Mouse (Mus musculus): Measurements from ENCODE around the gene Myo7a. TPM values are rescaled to one million over a fixed set of nuclear protein-coding genes. Genes with fewer than 3 reads are reported as not detected.

Gene Myo7a
- polyA plus RNA-seq, 1 experiment from 2014 or later: 8.8 TPM

GRCm38 (mm10) chr7:98153892-98154291 is 34.6 kb upstream of the Myo7a start:
- Histone ChIP-seq H3K4me1 (replicated peaks) (peaks cover 42% of the 10 kb centered on the region), H3K36me3 (replicated peaks) (peaks cover 48% of the 10 kb centered on the region), H3K9ac (no peak overlapping the region), H3K9me3 (replicated peaks) (no peaks in the 10 kb centered on the region), H3K27me3 (no peaks in the 10 kb centered on the region), H3K27ac (replicated peaks) (no peak overlapping the region), H3K4me2 (no peak overlapping the region), H3K4me3 (replicated peaks) (no peak overlapping the region)
- WGBS (ENCODE audit: insufficient replicate concordance): 73% methylated on average over 5 of the region's 5 CpGs
- no peak for ATAC-seq (ENCODE audit: insufficient read depth)

DNA sequence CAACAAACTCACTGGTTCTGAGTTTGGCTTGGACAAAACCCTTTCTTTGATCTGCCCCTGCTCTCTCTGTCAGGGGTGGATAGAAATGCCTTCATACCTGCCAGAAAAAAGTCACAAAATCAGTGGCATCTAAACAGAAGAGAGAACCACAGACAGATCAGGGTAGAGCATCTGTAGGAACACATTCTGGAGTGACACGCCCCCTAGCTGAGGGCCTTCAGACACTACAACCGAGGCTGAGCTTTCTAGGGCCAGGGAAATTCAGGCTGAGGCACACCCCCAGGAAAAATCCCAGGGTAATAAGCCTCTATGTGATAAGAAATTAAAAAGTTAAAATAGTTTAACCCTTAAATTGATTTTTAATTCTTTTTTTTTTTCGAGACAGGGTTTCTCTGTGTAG is 34.0 kb upstream of the Myo7a start:
- no peak overlapping the region for H3K27ac ChIP-seq (replicated peaks)
- H3K4me2 ChIP-seq: no peak overlapping the region
- ATAC-seq (ENCODE audit: insufficient read depth): no peak
- H3K9ac ChIP-seq: no peak overlapping the region
- H3K36me3 ChIP-seq (replicated peaks): peaks cover 50% of the 10 kb centered on the region
- H3K27me3 ChIP-seq: no peaks in the 10 kb centered on the region
- WGBS (ENCODE audit: insufficient replicate concordance): 41% methylated on average over 3 of the region's 3 CpGs
- H3K4me3 ChIP-seq (replicated peaks): no peak overlapping the region
- peaks cover 37% of the 10 kb centered on the region for H3K4me1 ChIP-seq (replicated peaks)
- H3K9me3 ChIP-seq (replicated peaks): no peaks in the 10 kb centered on the region

DNA sequence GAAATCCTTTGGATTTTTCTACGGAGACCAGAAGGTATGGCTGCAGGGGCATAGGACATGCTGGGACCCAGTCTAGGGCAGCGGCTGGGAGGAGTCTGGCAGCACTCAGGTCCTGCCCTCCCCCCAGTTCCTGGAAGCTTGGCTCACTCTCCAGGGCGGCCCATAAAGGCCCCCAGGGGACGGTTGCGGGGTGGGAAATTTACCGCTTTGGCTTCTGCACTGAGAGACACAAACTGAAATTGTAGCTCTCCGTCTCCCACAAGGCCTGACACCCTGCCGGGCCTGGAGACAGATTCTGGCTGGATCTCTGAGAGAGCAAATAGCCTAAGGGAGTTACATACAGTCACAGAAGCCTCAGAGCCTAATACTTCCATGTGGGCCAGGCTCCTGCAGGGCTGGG is 33.1 kb upstream of the Myo7a start:
- H3K9me3 ChIP-seq (replicated peaks): no peaks in the 10 kb centered on the region
- WGBS (ENCODE audit: insufficient replicate concordance): 74% methylated on average over 8 of the region's 8 CpGs
- H3K27me3 ChIP-seq: no peaks in the 10 kb centered on the region
- H3K4me2 ChIP-seq: no peak overlapping the region
- peaks cover 33% of the 10 kb centered on the region for H3K4me1 ChIP-seq (replicated peaks)
- H3K36me3 ChIP-seq (replicated peaks): peaks cover 48% of the 10 kb centered on the region
- H3K27ac ChIP-seq (replicated peaks): no peak overlapping the region
- H3K9ac ChIP-seq: no peak overlapping the region
- ATAC-seq (ENCODE audit: insufficient read depth): no peak
- H3K4me3 ChIP-seq (replicated peaks): no peak overlapping the region

DNA sequence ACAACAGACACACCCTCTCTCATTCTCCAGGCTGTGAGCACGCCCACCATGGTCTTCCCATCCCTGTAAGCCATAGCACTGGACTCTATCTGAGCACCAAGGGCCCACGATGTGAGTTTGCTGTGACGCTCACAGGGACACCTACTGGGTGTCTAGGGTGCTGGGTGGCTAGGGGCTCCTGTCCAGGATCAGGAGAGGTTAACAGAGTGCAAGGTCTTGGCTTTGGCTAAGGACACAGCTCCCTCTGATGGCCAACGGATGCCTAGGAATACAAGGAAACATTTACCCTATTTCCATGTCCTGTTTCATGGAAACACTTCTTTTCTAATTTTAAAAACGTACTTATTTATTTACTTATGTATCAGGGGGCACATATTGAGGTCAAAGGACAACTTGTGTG is 31.2 kb upstream of the Myo7a start:
- Histone ChIP-seq H3K27ac (replicated peaks) (no peak overlapping the region), H3K4me1 (replicated peaks) (peaks cover 17% of the 10 kb centered on the region), H3K9me3 (replicated peaks) (no peaks in the 10 kb centered on the region), H3K9ac (no peak overlapping the region), H3K27me3 (no peaks in the 10 kb centered on the region), H3K4me3 (replicated peaks) (no peak overlapping the region), H3K4me2 (no peak overlapping the region), H3K36me3 (replicated peaks) (peaks cover 58% of the 10 kb centered on the region)
- ATAC-seq (ENCODE audit: insufficient read depth): no peak
- WGBS (ENCODE audit: insufficient replicate concordance): 57% methylated on average over 5 of the region's 5 CpGs

DNA sequence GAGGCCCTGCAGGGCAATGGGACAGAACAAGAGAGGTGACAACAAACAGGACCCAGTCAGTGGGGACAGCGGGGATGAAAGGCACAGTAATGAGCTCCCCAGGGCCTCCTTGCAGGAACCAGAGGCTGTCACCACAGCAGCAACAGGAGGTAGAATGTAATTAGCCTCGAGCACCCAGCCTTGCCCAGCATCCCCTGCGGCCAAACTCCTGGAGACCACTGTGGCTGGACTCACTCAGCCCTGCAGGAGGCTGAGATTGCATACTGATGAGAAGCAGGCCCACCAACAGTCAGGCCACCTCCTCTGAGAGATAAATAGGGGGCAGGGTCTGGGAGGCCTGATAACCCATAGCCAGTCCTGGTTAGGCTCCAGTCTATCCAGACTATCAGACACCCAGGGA is 30.5 kb upstream of the Myo7a start:
- H3K9ac ChIP-seq: no peak overlapping the region
- H3K4me1 ChIP-seq (replicated peaks): peaks cover 15% of the 10 kb centered on the region
- H3K4me3 ChIP-seq (replicated peaks): no peak overlapping the region
- no peak overlapping the region for H3K4me2 ChIP-seq
- H3K9me3 ChIP-seq (replicated peaks): no peaks in the 10 kb centered on the region
- no peaks in the 10 kb centered on the region for H3K27me3 ChIP-seq
- no peak; the same call in 1 of the 2 replicates for ATAC-seq (ENCODE audit: insufficient read depth)
- no peak overlapping the region for H3K27ac ChIP-seq (replicated peaks)
- H3K36me3 ChIP-seq (replicated peaks): peaks cover 56% of the 10 kb centered on the region
- WGBS (ENCODE audit: insufficient replicate concordance): 53% methylated on average over 3 of the region's 3 CpGs

DNA sequence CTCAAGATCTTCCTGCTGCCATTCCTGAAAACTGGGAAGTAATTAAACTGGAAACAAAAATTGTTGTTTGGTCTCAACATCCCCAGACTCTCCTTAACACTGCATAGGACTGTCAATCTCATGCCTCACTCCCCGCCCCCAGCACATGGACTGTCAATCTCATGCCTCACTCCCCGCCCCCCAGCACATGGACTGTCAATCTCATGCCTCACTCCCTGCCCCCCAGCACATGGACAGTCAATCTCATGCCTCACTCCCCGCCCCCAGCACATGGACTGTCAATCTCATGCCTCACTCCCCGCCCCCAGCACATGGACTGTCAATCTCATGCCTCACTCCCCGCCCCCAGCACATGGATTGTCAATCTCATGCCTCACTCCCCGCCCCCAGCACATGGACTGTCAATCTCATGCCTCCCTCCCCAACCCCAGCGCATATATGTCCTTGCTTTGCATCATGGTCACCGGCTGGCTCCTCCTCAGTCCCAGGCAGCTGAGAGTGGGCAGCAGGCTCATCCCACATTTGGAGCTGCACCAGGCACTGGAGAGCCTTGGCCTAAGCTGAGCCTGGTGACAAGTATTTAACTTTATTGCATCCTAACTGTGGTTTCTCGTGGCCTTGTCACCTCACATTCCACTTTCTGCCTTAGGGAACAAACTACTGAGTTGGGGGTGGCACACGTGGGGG is 29.5 kb upstream of the Myo7a start:
- 75% methylated on average over 10 of the region's 10 CpGs for WGBS (ENCODE audit: insufficient replicate concordance)
- H3K27me3 ChIP-seq: no peaks in the 10 kb centered on the region

DNA sequence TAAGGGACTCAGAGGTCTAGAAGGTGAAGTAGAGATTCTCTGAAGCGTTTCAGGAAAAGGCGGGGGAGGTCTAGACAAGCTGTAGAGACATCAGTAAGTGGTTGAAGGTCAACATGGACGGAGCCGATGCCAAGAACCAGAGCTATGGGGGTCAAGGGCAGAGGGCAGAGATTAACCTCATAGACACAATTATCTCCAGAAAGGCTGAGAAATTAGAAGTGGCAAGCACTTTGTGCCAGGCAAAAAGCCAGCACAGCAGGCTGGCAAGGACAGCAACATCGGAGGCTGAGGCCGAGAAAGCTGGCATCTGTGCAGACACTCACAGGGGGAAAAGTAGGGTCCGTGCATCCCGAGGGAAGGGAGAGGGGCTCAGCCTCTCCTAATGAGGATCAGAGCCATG is 28.4 kb upstream of the Myo7a start:
- Histone ChIP-seq H3K4me3 (replicated peaks) (no peak overlapping the region), H3K27me3 (no peaks in the 10 kb centered on the region), H3K4me1 (replicated peaks) (peaks cover 18% of the 10 kb centered on the region), H3K27ac (replicated peaks) (no peak overlapping the region), H3K36me3 (replicated peaks) (peaks cover 48% of the 10 kb centered on the region), H3K9me3 (replicated peaks) (no peaks in the 10 kb centered on the region), H3K4me2 (no peak overlapping the region), H3K9ac (no peak overlapping the region)
- 83% methylated on average over 8 of the region's 8 CpGs for WGBS (ENCODE audit: insufficient replicate concordance)
- ATAC-seq (ENCODE audit: insufficient read depth): no peak

More for the DNA sequence above, 29.5 kb upstream of the Myo7a start:
- H3K36me3 ChIP-seq (replicated peaks): peaks cover 54% of the 10 kb centered on the region
- no peak overlapping the region for H3K9ac ChIP-seq
- H3K9me3 ChIP-seq (replicated peaks): no peaks in the 10 kb centered on the region
- ATAC-seq (ENCODE audit: insufficient read depth): no peak
- H3K4me3 ChIP-seq (replicated peaks): no peak overlapping the region
- H3K4me2 ChIP-seq: no peak overlapping the region
- no peak overlapping the region for H3K27ac ChIP-seq (replicated peaks)
- peaks cover 15% of the 10 kb centered on the region for H3K4me1 ChIP-seq (replicated peaks)

DNA sequence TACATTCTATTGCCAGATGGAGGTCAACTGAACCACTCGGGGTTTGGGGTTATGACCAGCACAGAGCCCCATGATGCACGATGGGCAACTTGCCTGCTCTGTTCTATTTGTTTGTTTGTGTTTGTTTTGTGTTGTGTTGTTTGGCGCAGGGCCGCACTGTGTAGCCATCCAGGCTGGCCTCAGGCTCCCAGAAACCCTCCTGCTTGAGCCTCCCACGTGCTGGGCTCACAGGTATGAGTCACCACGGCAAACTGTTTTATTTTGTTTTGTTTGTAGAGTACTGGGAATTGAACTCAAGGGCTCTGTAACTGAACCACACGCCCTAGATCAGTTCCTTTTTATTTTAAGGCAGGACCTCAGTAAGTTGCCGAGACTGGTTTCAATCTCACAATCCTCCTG is 27.1 kb upstream of the Myo7a start:
- no peak overlapping the region for H3K27ac ChIP-seq (replicated peaks)
- H3K36me3 ChIP-seq (replicated peaks): peaks cover 40% of the 10 kb centered on the region
- H3K4me1 ChIP-seq (replicated peaks): peaks cover 29% of the 10 kb centered on the region
- no peak for ATAC-seq (ENCODE audit: insufficient read depth)
- H3K4me2 ChIP-seq: no peak overlapping the region
- H3K4me3 ChIP-seq (replicated peaks): no peak overlapping the region
- no peak overlapping the region for H3K9ac ChIP-seq
- 73% methylated on average over 8 of the region's 8 CpGs for WGBS (ENCODE audit: insufficient replicate concordance)
- no peaks in the 10 kb centered on the region for H3K9me3 ChIP-seq (replicated peaks)
- no peaks in the 10 kb centered on the region for H3K27me3 ChIP-seq

DNA sequence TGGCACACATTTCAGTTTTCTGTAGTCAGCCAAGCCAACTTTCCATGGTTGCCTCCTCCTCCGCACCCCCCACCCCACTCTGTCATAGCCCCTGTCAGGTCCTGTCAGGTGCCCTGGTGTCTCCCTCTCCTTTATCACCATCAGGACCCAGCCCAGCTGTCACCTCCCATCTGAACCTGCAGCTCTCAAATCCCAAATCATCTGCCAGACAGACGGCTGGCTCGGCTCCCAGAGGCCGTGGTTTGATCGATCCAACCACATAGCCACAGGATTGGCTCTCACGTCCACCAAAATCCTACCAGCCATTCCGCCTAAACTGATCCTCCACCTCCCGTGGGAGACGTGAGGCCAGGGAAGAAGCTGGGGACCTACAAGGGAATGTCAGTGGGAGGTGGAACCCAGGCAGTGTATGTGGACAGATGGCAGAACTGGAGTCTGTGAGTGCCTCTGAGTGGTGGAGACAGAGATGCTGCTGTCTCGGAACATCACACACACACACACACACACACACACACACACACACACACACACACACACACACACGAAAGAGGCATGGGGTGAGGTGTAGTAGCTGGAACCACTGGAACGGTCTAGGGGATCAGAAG is 26.6 kb upstream of the Myo7a start:
- WGBS (ENCODE audit: insufficient replicate concordance): 67% methylated on average over 12 of the region's 12 CpGs
- Histone ChIP-seq H3K9me3 (replicated peaks) (no peaks in the 10 kb centered on the region), H3K27ac (replicated peaks) (no peak overlapping the region), H3K9ac (no peak overlapping the region), H3K4me3 (replicated peaks) (no peak overlapping the region), H3K4me2 (no peak overlapping the region), H3K36me3 (replicated peaks) (peaks cover 40% of the 10 kb centered on the region), H3K4me1 (replicated peaks) (peaks cover 33% of the 10 kb centered on the region), H3K27me3 (no peaks in the 10 kb centered on the region)
- ATAC-seq (ENCODE audit: insufficient read depth): no peak

DNA sequence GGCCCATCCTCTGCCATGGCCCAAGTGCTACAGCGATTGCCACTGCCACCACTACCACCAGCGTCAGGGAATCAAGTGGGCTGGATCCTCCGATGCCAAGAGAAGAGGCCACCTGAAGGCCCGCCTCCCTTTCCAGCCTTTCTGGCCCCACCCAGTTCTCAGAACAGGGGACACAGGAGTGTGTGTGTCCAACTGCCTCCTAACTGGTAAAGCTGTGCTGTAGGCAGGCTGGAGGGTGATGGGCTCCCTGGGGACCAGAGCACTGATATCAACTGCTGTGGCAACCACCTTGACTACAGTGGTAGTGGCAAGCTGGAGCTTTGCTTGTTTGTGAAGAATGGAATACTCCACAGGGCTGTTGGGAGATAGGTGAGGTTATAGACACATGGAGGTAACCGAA is 26.1 kb upstream of the Myo7a start, which contains the start of gene Omp:
Gene Omp (minus strand): TSS at position 101 of the 400 bp plus-strand sequence.
- 70% methylated on average over 5 of the region's 5 CpGs for WGBS (ENCODE audit: insufficient replicate concordance)
- H3K4me2 ChIP-seq: no peak within 1 kb of the TSS

GRCm38 (mm10) chr7:98142648-98143047 is 23.3 kb upstream of the Myo7a start:
- ATAC-seq (ENCODE audit: insufficient read depth): no peak
- Histone ChIP-seq H3K9ac (no peak overlapping the region), H3K27ac (replicated peaks) (no peak overlapping the region), H3K9me3 (replicated peaks) (no peaks in the 10 kb centered on the region), H3K4me2 (no peak overlapping the region), H3K4me1 (replicated peaks) (peaks cover 35% of the 10 kb centered on the region), H3K36me3 (replicated peaks) (peaks cover 25% of the 10 kb centered on the region), H3K4me3 (replicated peaks) (no peak overlapping the region), H3K27me3 (no peaks in the 10 kb centered on the region)
- WGBS (ENCODE audit: insufficient replicate concordance): 69% methylated on average over 3 of the region's 3 CpGs

More for the DNA sequence above, 26.1 kb upstream of the Myo7a start, which contains the start of gene Omp:
- Histone ChIP-seq H3K4me3 (replicated peaks) (no peak within 1 kb of the TSS), H3K4me1 (replicated peaks) (peaks cover 35% of the 10 kb centered on the region), H3K9ac (no peak within 1 kb of the TSS), H3K27me3 (no peaks in the 10 kb centered on the region), H3K27ac (replicated peaks) (no peak within 1 kb of the TSS), H3K36me3 (replicated peaks) (peaks cover 38% of the 10 kb centered on the region), H3K9me3 (replicated peaks) (no peaks in the 10 kb centered on the region)
- ATAC-seq (ENCODE audit: insufficient read depth): no peak

All from liver, embryonic 15.5 days (tissue).